Mouse (Mus musculus): ENCODE results near the gene Tppp3.

- no peak for TF ChIP-seq POLR2A (IDR thresholded peaks at IDR 0.05; ENCODE audit: borderline replicate concordance, extremely low read depth, insufficient read depth, insufficient read length, poor library complexity, severe bottlenecking)
- TF ChIP-seq CTCF (IDR thresholded peaks at IDR 0.05; ENCODE audit: borderline replicate concordance, extremely low read depth, insufficient read depth, insufficient read length) = no peak
Measured at GRCm38 (mm10) chr8:105466700-105467291, 4.5 kb downstream of the Tppp3 start.

Data from brain, embryonic 14.5 days (tissue).